Mouse (Mus musculus) cerebellum, adult 18-20 months (tissue): Measurements from ENCODE around the gene Ttll11.

Experiments
- DNase-seq, 2 experiments: peaks; one replicate each; pipeline ENCODE4 v3.0.0; 2021

Gene Ttll11

DNA sequence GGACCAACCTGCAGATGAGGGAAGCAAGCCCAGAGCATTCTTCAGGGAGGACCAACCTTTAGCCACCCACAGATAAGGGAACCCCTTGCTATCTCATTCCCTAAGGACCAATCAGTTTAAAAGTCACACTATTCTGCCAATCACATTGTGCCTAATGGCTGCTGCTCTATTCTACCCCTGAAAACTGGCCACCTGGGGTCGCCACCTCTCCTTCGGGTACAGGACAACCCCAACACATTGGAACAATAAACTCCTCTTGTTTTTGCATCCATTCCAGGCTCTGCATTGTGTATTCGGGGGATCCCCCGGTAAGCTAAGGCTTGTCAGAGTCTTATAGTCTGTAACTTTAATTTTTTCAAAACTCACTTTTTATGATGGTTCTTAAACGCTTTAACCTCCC is 218.3 kb downstream of the Ttll11 start:
- DNase-seq, result no peak

DNA sequence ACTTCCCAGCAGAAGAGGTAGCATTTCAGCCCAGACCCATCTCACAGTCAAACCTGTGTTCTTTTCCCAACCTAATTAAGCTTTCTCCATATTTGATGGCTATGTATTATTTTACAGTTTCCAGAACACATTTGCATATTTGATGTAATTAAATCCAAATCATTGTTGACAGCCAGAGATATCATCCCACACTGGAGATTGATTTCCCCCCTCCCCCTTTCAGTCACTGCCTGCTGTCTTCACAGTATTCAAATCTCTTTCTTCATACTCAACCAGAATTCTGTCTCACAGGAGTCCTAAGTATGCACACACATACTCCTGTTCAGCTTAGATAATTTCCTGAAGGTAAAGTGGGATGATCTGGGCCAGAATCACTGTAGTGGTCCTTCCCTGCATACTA is 218.8 kb downstream of the Ttll11 start:
- no peak for DNase-seq

DNA sequence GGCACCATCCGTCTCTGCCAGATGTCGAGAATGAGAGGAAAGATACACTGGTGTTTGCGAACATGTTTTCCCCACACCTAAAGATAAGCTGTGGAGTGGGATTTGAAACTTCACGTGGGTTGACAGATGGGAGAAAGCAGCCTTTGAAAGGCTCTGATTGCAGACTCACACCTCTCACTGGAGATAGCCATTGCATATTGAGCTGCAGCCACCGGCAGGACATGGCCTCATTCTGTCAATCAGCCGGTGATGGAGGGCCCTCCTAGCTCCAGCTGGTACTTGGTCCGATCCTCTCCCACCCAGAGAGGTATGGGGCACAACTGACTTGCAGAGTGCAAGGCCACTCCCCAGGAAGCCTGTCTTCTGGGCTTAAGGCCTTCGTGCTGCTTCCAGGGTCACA is 219.4 kb downstream of the Ttll11 start:
- no peak for DNase-seq

DNA sequence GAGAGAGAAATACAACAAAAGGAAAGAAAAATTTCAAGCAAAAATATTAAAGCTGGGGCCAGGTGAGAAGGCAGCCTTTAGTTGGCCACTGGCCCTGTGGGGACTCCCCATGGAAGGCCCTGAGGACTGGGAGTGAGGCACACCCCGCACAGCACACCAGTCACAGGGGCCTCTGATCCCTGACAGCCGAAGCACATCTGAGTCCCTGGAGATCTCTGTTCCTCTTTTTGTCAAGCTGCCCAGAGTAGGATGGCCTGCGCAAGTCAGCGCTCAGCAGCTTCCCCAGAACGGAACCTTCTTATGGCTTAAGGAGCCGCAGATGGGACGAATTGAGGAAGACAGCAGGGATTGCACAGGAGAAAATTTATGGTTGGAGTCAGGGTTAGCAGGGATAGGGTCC is 223.2 kb downstream of the Ttll11 start:
- DNase-seq, result no peak

DNA sequence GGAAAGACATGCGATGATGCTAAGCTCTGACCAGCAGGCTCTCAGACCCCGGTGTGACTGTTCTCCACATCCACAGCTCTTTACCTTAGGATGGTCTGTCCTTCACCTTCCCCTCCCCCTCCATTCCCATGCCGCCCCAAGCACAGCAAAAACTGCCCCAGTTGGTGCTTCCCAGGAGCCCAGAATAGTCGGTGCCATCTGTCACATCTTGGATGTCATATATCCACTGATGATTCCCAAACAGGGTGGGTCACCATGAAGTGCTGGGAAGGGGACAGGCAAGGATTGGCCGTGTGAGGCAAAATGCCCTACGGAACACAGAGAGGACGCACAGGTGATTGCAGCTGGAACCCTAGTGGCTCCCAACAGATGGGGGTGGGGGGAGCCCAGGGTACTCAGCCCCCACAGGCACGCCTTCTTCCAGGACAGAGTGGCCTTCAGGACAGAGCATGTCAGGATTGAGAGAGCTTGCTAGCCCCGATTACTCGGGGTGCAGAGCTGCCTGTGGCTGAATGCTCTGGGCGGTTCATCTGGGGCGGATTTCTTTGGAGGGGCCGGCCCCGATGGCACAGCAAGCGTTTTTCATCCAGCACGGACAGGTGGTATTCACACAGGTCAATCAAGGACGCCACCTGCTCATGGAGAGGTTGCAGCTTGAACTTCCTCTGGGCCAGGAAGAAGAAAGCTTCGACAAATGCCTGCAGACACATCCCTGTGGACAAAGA is 227.8 kb downstream of the Ttll11 start:
- DNase-seq, result peak; percentile 66 to 71

DNA sequence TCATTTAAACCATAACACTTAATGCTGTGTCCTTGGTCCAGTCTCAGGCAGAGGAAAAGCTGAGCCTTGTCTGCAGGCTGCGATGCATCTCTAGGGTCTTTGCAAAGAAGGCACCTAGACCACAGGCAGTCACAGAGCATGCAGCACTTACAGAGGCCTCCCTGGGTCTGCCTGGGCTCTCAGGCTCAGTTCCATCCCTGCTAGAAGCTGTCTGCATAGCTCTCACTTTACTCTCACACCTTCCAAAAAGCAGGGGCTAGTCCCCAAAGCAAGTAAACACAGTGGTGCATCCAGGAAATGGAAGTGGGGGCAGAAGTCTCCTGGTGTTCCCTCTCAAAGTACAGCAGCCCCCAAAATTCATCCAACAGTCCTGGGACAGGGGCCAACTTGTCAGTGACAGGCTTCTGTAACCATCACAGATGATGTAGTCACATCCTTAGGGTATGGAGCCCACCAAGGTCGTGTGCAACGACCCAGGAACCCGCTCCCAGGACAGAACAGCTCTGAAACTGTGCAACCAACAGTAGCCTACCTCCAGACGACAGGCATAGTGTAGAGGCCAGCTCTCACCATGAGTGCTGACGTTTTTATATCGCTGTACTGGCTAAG is 229.1 kb downstream of the Ttll11 start:
- DNase-seq, result no peak

DNA sequence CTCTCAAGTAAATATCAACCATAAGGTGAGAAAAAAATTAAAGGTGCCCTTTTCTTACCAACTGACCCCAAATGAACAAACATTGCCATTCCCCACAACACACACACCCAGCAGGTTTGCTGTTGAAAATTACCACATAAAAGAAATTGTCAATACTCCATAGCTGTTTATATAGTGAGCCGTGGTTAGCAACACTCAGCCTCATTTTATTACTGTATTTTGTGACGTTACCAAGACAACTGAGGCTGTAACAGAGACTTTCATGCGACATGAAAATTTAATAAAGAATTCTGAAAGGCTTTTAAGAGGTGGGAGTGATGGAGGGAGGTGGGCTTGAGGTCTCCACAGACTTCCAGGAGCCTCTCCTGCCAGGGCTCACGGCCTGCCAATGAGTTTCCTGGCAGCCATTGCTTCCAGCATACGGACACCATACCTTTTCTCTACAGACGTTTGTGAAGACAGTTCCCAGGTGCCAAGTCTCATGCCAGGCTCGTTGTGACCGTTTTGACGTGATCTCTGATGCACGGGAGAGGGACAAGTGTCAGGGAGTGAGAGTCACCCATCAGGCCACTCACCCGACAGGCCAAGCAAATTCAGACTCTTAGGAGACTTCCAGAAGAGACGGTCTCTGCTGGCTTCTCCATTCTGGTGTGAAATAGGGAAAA is 232.2 kb downstream of the Ttll11 start:
- DNase-seq, result peak; percentile 56 to 57

DNA sequence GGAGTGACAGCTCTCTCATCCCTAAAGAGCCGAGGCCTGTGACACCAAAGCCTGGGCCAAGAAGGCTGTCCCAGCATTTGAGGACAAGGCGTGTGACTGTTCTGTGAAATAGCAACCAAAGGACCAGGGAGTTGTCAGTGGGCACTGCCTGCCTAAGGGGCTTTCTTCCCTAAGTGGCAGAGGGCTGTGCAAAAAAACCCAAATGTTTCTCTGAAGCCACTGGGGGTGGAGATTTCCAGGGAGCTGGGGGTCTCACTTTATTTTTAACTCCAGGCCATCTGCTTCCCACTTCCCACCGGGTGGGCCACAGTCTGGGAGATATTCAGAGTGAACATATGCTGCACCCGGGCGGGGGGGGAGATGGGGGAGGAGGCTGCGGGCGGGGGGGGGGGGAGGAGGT is 233.1 kb downstream of the Ttll11 start:
- peak; percentile 62 to 72 for DNase-seq

DNA sequence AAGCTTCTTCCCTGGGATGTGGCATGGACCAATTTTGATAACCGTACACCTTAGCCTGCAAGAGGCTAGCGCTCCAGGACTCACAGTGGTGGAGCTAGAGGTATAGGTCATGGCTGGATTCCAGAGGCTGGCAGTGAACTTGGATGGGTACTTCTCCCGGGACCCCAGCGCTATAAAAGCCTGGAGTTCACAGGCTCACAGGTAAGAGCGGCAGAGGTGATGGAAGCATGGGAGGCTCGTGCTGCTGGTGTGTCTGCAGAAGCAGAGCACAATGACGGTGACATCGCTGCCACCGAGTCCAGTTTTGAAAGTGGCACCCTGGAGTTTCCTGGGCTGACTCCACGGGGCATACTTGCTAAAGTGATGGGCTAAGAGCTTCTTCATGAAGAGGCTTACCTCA is 233.8 kb downstream of the Ttll11 start:
- DNase-seq, result no peak

DNA sequence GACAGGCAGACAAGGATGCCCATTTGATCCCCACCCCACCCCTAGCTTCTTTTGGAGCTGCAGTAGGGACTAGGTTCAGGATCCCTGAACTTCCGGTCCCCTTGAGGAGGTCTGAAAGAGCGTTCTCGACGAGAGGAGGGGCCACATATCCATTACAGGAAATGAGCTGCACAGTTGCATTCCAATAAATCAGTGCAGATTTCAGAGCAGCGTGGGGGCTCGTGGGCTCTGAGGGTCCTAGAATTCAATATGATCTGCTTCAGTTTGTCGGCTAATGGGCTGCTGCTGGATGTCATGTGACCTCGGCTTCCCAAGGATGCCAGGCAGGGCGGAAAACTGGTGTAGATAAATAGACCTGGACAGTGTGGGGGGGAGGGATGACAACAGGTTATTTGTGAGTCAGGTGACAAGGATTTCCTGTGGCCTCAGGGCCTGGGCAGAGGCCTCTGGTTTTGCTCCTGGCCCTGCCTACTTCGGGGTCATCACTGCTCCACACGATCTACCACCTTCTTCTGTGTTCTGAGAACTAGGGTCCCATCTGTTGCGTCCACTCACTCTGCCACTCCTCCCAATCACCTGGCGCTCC is 240.0 kb downstream of the Ttll11 start:
- no peak for DNase-seq

DNA sequence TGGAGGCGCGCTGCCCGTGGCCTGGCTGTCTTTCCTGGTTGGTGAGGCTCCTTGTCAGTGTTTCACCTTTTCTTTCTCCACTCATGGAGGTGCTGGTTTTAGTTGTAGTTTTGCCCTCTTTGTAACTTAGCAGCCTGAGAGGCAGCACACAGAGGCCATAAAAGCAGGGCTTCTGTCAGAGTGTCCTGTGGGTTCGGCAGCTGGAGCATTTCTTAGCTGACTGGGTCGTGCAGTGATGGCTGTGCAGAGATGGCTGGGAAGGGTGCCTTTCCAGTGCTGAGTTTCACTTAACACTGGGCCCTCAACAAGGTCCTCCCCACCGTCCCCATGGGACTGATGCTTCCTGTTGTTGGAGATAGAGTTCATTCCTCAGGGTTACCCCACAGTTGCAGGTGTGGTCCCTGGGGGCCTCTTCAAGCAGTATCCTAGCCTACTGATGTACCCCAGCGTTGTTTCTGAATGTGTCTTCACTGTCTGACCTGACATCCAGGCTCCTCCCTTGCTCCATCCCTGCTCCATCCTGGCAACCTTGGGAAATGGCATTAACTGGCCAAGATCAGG is 242.2 kb downstream of the Ttll11 start:
- no peak for DNase-seq

DNA sequence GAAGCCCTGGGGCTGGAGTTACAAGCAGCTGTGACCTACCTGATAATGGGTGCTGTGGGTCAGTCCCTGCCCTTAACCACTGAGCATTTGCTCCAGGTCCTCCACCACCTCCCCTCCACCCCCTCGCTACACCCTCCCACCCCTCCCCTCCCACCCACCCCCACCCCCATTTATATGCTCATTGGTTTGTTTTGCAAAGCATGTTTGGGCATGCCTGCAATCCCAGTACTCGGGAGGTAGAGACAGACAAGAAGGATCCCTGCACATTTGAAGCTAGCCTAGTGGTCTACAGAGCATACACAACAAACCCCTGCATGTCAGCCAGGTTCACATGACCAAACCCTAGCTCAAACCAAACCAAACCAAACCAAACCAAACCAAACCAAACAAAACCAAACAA is 243.7 kb downstream of the Ttll11 start:
- DNase-seq, result no peak

DNA sequence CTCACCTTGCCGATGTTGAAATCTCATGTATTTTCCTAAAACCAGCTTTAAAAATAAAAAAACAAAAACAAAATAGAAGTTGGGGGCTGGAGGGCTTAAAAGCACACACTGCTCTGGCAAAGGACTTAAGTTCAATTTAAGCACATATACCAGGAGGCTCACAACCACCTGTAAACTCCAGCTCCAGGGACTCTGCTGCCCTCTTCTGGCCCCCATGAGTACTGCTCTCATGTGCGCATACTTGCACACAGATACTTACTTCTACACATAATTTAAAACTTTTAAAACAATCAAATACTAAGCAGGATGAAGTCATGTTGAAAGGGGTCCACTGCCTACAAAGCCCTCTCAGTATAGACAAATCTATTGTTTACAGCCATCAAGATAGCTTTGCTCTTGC is 244.7 kb downstream of the Ttll11 start:
- no peak for DNase-seq

DNA sequence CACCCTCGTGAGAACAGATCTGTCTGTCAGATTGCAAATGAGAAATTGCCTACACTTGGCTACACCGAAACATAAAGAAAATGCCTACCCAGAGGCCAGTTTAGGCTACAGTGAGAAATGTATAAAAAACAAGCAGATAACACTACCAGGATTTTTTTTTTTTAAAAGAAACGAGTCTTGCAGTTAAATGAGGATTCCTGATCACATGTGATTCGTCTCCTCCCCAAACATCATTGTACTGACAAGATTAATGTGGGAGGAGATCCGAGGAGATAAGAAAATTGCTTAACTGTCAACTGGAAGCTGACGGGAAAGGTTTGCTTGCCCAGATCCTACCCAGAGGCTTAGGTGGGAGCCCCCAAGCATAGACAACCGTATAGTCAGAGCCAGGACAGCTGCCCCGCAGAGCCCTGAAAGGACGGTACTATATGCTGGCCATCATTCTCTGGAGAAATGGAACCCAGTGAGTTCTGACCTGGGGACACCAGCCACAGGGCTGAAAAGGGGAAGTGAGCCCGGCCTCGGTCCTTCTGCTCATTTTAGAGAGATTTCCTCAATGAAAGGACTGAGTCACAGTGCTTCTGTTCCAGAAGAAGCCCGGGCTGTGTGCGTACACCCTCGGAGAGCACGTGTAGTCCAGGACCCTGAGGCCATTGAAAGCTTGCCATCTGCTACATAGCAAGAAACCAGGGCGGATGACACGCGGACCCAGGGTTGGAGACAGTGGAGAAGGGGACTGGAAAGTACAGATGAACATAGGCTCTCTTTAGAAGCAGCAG is 247.9 kb downstream of the Ttll11 start:
- DNase-seq, result no peak

DNA sequence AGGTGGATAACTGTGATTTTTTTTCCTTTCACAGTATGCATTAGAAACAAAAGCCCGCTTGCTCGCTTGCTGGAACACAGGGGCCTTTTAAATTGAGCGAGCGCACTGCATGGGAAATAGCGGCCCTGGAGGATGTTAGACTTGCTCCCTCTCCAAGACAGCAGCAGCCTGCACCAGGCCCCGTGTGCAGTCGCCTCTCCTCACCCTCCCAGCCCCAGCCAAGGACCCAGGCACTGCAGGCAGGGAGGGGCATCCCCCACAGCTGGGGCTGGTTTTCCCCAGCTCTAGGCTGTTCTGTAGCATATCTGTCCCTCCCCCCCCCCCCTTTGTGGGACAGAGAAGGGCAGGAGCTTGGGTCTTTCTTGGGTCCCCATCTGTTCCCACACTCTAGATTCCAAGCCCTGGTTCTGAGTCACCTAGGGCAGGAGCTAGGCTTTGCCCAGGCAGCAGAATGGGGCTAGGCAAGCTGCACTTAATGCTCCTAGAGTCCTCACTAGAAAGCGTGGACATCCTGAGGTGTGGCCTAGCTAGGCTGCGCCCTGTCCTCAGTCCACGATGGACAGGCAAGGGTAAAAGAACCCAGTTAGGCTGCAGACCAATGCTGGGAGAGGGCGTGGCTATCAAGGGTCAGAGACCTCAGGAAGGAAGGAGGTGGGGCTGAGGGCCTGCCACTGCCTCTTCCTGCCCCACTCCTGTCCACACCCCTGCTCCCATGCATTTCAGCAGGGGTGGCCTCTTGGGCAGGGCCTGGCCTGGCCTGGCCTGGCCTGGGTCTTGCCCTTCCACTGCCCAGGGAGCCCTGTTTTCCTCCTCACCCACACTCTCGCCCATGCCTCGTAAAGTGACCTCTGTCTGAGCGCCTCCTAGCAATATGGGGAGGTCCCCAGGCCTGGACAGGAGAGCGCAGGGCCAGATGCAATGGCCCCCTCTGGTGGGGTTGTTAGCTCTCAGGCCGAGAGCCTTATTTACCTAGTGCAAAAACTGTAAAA is 250.3 kb downstream of the Ttll11 start:
- no peak for DNase-seq

DNA sequence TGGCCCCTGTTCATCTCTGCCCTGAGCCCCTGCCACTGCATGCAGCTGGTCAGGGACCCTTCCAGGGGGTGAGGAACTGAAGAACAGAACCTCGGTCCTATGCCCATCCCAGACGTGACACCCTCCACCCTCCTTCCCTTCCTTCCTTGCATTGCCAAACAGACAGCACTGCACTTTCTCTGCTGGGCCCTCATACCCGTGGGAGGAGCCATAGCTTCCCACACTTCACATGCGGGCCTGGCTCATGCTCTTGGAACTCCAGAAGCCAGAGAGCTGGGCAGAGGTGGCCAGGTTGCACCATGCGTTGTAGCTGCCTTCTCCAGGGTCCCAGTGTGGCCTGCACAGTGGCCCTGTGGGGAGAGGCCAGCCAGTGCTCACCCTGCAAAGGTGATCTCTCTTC is 251.1 kb downstream of the Ttll11 start:
- no peak for DNase-seq

DNA sequence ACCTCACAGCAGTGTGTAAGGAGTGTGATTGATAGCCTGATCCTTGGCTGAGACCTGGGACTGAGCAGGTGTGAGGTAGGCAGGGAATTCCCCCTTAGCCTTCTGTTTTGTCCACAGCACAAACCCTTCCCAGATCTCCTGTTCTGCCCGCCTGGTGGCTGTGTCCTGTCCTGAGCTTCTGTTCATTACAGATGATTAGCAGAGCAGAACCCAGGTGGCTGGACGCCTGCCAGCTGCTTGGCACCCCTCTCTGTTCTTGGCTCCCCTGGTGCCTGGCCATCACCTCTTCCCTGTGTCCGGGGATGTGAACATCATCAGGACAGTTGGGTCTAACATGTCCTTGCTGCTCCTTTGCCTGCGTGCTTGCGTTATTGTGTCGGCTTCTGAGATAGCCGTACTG is 256.0 kb downstream of the Ttll11 start:
- peak; percentile 74 to 80 for DNase-seq

DNA sequence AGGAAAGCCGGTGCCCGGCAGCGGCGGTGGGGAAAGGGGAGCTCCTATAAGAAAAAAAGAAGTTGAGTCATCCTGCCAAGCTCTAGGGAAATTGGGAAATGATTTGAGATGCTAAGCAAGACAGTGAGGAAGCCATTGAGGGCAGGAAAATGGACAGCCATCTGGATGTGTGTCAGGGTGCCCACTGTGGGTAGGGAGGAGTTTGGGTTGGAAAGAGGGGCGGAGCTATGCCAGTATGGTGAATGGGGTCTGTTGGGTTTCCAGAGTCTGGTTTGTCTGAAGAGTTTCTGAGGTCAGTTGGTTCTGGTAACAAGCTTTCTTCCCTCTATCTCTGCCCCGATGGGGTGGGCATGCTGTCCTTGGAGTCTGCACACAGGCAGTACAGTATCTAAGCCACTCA is 256.4 kb downstream of the Ttll11 start:
- no peak for DNase-seq

DNA sequence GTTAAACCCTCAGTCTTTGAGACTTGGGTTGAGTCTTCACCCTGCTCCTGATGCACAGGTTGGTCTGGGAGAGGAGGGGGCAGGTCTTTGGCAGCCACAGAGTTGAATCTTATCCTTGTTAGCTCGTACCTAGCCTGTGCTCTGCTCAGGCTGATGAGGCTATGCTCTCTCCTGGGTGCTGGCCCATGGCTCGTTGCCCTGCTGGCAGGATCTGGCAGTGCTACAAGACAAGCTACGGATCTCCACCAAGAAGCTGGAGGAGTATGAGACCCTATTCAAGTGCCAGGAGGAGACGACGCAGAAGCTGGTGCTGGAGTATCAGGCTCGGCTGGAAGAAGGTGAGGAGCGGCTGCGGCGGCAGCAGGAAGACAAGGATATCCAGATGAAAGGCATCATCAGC is 256.9 kb downstream of the Ttll11 start:
- peak; percentile 68 to 71 for DNase-seq

DNA sequence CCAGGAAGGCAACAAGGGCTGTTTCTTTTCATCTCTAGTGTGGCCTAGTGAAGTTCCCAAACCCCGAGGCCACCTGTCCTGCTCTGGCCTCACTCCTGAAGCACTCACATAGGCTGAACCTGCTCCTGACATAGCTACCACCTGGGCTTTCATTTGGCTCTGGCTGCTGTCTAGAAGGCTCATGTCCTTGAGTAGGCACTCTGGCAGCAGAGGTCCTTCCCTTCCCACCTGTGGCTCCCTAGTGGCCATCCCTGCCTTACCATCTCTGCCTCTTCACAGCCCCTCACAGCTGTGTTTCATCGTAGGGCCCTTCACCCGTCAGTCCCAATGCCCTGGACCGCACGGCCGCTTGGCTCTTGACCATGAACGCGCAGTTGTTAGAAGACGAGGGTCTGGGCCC is 258.8 kb downstream of the Ttll11 start:
- no peak for DNase-seq

DNA sequence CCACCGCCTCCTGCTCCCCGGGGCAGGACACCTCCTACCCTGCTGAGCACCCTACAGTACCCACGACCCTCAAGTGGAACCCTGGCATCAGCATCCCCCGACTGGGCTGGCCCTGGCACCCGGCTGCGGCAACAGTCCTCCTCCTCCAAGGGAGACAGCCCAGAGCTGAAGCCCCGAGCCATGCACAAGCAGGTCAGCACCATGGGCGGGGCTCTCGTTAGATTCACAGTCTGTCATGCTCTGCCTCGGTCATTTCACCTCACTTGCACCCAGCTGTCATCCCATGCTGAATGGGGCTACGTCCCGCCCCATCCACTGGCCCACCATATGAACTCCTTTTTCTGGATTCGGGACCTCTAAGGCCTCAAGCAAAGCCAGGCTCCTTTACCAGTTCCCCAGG is 259.2 kb downstream of the Ttll11 start:
- peak in 1 of 2 experiments; percentile 46 for DNase-seq

DNA sequence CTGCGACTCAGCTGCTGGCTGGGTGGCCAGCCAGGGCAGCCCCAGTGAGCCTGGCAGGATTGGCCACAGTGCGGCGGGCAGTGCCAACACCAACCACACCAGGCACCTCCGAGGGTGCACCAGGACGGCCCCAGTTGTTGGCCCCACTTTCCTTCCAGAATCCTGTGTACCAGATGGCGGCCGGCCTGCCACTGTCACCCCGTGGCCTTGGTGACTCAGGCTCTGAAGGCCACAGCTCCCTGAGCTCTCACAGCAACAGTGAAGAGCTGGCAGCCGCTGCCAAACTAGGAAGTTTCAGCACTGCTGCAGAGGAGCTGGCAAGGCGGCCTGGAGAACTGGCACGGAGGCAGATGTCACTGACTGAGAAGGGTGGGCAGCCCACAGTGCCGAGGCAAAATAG is 259.6 kb downstream of the Ttll11 start:
- peak; percentile 61 to 70 for DNase-seq
